Mouse (Mus musculus): ENCODE results near the gene Echs1.
A peak's percentile ranks its signal among the peaks of the same experiment; 100 is the strongest.

Gene Echs1

DNA sequence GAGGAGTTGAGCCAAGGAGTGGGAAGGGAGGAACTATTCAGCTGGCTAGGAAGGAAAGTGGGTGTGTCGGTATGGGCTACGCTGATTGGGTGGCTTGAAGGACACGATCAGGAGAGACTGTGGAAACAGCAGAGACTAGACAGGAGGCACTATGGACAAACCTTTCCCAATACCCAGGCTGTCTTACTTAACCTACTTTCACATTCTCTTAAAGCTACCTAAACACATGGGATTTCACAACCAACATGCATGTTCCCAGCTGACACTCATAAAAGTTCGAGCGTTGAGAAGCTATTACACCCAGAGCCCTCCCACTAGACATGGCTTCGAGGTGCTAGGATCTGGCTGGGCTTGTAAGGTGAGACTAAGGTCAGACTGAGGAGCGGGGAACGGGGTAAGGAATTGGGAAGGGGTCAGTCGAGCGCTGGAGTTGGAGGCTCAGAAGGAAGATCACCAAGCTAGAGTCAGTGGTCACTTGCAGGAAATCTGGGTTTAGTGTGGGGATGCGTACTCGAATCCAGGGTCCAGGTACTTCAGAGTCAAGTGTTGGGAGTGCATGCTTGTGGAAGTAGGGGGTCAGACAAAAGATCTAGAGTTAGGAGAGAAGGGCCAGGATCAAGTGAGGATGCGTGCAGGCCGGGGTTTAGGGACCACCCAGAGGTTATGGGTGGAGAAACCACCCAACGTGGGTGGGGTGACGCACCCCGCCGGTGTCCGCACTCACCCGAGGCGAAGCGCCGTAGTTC is 520 bp downstream of the Echs1 start, which contains the start of gene Paox:
Gene Paox, plus strand, starts transcription at position 217 of the 746 bp plus-strand sequence.
- peak; percentile 49 to 52 for DNase-seq

DNA sequence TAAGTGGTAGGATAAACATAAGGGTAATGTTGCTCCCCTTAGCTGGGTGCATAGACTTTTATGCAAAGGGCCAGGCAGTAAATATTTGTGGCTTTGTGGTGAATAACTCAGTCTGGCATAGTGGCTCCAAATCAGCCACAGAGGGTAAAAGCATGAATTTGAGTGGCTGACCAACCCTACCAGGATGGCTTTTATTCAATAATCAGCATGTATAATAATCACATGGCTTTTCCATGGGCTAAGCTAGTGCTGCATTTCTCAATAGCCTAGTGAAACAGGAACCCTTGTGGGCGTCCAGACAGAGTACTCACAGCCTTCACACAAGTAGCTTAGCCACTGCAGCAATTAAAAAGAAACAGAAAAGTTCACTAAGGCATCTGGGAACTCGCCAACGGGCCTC is 4.3 kb downstream of the Echs1 start:
- DNase-seq: no peak

DNA sequence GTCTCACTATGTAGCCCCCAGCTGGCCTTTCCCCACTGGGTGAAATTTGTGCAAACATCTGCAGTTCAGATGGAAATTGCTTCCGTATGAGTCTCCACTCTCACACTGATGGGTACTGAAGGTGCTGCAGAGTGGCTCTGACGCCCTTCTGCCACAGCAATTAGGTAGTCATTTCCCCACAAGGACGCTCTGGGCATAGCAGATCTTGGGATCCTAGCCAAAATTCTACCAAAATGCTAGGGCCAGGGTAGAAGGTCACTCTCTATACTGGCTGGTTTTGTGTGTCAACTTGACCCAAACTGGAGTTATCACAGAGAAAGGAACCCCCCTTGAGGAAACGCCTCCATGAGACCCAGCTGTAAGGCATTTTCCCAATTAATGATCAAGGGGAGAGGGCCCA is 12.3 kb downstream of the Echs1 start:
- no peak for DNase-seq

DNA sequence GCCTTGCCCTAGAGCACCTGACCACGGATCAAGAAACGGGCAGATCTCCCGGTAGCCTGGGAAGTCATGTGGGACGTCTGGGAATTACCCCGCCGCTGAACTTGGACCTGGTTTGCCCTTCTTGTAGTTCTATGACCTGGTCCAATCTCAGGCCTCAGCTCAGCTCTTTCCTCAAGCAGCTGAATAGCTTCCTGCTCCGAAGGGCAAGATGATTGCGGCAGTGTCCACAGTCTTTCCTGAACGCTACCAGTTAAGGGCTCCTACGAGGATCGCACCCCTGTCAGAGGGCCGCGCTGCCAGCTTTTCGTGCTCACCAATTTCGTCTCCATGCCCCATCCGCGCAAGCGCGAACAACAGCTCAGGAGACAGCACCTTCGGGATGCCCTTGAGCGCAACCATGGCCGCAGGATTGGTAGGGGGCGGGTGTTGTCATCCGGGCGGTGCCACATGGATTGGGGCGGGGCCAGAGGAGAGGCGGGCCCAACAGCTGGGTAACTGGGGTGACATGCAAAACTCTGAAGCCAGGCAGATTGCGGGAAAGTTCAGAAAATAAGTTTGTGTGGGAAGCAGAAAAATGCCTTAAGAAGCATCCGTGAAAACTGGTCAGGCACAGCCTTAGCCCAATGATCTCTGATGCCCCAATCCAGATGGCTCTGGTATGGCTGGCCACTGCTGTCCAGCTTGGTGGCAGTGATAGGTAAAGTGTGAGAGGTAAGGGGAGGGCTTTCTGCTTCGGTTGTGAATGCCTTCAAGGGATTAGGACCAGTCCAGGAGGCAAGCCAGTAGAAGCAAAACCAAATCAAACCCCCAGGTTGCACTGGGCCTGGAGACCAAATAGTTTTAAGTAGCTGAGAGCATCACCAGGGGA is 14.0 kb downstream of the Echs1 start, which contains the start of gene Fuom:
Gene Fuom, minus strand, starts transcription at position 449 of the 868 bp plus-strand sequence.
- peak; percentile 81 to 83 for DNase-seq

DNA sequence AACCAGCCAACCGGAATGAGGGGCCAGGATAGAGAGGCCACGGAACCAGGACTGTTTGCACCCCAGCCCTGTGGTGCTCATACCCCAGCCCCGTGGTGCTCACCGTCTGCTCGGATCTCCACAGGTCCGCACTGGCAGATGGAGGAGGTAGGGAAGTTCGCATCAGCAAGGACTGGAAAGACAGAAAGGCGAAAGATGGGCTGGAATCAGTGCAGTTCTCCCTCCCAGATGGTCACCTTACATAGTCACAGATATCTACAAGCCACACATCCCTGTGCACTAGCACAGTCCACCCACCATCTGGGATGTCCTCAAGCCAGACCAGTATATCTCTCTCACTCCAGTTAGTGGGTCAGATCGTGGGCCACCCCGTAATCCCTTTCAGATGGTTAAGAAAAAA is 14.8 kb downstream of the Echs1 start:
- peak; percentile 32 to 42 for DNase-seq

DNA sequence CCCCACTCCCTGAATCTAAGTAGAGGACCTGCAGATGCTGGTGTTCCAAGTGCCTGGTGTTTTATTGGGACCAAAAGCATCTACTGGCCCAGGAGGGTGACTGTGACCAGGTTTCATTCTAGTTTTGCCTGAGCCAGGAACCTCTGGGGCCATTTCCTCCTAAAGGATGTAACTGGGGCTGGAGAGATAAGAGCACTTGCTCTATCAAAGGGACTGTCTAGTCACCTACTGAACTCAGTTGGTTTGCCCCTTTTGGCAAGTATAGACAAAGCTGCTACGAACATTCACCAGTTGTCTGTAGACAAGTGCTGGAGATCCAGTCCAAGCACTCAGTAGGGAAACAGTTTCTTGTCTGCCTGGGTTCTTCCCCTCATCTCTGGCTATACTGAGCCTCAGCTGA is 17.8 kb downstream of the Echs1 start:
- no peak for DNase-seq

DNA sequence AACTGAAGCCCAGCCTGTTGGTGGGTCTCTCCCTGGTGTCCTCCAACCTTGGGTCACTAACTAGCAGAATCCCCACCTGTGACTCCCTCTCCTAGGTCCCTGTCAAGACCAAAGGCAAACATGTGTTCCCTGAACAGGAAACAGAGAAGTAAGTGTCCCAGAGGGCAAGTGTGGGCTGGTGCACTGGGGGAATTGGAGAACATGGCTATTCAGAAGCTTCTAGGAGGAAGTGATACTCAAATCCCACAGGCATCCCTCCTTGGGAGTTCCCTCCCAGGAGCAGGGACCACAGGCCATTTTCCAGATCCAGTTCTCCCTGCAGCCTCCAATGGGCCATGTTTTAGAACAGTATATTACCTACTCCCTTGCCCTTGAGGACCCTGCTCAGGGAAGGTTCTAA is 20.2 kb downstream of the Echs1 start:
- no peak for DNase-seq

DNA sequence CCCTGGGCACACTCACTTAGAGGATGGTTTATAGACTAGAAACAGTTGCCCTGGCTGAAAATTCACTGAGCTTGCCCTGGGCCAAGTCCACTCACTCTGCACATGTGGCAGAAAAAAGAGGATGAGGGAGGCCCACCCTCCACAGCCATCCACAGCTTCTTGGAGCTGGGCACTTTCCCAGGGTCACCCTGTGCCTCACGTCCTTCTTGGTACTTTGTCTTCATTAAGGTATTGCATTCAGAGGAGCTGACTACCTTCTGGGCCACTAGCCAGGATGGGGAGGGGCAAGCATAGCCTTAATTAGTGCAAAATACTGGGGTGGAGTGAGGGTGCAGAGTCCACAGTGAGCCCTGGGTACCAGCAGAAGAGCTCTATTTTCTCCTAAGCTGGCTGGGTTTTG is 20.7 kb downstream of the Echs1 start:
- no peak for DNase-seq

DNA sequence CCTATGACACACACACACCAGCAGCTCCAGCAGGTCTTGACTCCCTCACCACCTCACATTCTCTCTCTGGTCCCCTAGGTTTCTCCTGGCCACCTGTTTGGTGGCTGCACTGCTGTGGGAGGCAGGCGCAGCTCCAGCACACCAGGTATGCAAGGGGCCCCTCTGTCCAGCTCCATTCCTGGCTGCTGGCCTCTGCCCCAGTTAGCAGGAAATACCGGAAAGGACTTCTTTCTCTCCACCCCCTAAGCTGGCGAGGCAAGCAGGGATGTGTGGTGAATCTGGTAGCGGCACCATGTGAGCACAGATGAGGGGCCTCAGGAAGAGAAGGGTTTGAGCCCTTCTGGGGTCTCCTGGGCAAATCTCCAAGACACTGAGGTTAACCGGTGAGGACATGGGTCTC is 21.3 kb downstream of the Echs1 start:
- no peak for DNase-seq

DNA sequence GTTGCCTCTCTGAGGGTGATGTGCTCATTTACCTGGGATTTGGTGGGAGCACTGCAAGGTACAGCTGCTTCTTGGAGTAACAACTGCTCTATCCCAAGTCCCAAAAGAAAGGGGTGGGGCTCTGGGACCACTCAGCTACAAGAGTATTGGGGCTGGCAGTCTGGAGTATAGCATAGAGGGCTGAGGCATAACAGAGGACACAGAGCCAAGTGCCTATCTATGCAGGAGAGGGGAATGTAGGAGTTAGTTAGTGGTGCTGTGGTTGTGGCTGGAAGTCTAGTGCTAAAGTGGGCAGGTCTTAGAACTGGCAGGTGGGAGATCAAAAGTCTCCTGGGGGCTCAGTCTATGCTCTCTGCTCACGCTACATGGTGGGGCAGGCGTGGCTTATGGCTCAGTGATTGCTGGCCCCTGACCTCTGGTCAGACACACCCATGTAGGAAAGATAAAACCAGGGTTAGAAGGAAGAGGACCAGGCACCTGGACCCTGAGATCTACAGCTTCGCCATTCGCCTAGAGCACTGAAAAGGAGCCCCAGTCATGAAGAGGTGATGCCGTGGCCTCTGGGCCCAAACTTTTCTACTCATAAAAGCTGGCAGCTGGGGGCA is 23.2 kb downstream of the Echs1 start, which contains the start of gene Prap1:
Gene Prap1, plus strand, starts transcription at position 472 of the 605 bp plus-strand sequence.
- no peak for DNase-seq

DNA sequence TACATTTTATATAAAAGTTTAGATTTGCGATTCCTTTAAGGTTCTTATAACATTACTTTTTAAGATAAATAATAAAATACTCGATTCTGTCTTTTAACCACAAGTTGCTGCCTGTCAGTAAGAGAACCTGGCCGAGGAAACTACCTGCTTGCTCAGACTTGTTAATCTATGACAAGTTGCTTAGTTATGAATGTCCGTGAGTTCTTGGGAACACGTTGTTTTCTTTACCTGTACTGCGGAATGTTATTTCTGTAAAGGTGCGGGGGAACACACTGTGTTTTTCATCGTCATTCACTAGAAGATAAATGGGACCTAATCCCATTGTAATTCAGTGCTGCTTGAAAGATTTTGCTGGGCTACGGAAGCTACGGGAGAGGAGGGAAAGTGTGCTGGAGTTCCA is 25.7 kb downstream of the Echs1 start:
- DNase-seq: no peak

DNA sequence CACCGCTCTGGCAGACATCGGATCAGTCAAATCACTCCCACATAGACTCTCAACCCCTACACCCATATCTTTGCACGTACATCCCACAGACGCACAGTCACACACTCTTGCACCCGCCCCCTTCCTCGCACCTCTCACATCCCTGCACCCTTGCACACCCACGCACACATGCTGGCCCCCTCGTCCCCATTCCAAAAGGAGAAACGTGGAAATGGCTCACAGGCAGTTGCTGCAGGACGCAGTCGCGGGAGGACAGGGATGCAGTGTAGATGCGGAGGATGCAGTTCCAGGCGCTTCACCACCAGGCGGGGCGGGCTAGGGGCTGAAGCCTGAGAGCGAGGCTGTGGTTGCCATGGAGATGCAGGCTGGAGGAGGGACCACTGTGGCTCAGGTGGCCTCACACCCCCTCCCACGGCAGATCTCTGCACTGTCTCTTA is 34.0 kb downstream of the Echs1 start, which contains the start of gene Caly:
Gene Caly, minus strand, starts transcription at position 307 of the 437 bp plus-strand sequence.
- peak; percentile 95 for DNase-seq

DNA sequence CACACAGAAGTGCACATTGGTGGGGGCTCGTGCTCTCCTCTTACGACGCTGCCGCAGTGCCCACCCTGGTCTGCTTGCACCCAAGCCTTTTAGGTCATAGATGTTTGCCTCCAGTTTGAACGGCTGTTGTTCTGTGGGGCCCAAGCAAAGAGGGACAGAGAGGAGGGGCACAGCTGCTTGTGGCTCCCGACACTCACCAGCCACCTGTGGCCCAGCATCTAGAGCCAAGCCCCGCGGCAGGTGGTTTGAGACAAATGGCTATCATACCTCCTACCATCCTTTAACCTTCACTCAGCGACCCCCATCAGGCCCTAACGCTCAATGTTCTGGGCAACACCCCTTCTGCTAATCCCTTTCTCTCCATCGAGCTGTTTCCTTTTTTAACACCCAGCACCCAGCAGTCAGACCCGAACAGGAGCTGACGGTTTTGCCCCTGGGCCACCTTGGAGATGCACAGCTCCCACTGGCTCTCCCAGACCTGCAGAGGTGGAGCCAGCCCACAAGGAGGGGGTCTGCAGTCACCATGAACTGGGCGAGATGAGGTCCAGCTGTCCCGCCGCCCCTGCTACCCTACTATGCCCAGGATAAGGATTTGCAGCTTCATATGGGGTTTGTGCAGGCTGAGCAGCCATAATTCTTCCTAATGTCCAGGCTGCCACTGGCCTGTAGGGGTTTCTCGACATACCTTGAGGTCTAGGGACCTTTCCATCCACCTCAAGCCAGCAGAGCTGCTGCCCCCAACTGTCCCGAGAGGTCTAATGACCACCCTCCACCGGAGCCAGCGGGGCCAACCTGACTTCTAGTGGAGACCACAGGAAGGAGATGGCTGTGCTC is 34.7 kb downstream of the Echs1 start:
- DNase-seq: peak; percentile 63 to 66

DNA sequence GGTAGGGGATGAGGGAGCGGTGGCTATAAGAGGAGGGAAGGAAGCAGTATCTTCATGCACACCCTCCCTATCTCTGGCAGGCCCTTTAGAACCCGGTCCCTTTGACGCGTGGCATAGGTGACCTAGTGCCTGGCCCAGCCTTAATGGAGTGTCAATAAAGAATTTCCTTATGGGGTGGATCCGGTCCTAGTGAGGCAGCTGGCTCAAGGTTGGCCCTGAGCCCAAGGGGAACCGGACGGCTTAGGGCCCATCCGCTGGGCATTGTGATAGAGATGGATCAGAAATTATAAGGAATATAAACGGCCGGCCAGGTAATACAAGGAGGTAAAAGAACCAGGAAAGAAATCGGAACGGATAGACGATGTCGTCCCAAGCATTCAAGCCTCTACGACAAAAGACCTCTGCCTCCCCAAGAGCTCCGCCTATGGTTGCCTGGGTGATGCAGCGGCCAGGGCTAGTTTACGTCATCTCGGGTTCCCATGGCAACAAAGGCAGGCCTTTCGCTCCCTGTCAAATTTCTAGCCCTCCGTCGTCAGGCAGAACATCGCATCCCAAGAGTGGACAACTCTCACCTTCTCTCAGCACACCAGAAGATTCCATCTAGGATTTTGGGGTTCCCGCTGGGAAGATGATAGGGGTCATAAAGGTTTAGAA is 35.6 kb downstream of the Echs1 start:
- DNase-seq: peak; percentile 96

DNA sequence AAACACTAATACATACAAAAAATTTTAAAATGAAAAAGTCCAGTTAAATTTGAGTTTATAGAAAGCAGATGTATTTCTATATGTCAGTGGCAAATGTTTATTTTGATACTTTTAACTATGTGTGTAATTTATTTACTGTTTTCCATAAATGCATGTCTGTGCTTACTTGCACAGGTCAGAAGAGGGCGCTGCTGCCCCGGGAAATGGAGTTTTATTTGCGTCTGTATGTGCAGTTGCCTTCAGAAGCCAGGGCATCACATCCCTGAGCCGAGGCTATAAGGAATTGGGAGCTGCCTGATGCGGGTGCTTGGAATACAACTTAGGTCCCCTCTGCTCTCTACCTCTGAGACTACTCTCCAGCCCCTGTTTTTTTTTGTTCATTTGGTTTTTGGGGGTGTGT is 37.6 kb downstream of the Echs1 start:
- peak; percentile 85 to 86 for DNase-seq

DNA sequence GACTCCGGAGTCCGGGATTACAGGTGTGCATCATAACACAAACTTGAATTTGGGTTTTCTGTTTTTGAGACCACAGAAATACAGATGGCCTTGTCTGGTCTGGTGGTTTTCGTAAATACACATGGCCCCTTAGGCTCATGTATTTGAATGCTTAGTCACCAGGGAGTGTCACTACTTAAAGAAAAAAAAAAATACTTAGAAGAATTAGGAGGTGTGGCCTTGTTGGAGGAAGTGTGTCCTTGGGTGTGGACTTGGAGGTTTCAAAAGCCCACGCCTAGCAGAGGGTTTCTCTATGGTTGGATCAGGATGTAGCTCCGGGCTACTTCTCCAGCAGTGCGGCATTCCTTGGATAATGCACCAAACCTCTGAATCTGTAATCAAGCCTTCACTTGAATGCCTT is 38.6 kb downstream of the Echs1 start:
- no peak for DNase-seq

DNA sequence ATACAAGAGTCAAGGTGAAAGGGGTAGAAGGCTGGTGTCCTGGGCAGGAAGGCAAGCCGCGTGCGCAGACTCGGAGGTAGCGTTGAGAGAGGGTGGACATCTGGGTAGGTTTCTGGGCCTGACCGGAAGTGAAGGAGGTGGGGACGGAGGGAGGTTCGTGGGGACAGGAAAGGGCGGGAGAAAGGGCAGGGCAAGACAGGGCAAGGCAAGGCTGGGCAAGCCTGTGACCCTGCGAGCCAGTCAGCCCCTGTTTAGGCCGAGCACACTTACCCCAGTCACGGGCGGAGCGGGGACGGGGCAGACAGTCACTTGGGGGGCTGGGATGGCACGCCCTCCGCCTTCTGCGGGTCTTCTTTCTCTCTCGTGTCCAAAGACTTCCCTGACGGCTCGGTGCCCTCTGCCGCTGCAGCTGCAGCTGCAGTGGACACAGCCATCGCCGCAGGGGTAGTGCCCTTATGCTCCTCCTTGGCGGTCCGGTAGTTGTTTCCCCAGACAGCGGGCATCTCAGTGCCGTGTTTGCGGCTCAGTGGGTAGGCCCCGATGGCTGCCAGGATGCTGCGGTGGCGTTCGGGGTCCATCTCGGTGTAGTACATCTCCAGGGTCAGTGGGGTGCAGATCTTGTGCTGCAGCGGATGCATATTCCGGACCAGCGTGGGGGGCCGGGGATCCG is 46.1 kb downstream of the Echs1 start:
- no peak for DNase-seq

DNA sequence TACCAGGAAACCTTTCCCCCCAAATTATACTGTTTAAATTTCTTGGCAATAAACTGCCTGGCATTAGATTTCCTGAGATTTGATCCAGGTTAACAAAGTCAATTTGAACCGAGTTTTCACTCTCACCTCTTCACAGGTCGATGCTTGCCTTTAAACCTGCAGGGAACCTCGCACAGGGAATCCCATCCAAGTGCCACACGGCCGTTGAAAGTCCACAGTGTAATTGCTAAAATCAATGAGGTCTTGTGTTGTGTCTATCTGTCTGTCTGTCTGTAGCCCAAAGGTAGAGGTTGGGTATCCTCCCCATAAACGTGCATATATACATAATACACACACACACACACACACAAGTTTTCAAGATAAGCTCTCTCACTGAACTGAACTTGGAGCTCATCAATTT is 48.9 kb downstream of the Echs1 start:
- DNase-seq: no peak

DNA sequence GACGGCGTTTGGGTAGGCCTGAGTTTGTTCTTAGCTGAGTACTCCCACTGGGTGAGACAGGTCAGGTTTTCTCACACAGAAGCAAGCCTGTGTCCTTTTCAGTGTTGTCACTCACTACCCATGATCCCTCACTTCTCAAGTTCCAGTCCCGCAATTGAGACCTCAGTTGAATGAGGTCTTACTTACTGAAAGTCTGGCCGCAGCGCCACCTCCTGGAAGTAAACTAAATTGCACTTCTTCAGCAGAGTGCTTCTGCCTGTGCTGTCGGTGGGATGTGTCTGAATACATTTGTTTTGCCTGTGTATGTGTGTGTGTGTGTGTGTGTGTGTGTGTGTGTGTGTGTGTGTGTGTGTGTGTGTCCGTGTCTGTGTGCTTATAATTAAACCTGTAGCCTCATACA is 53.2 kb downstream of the Echs1 start:
- peak; percentile 87 to 89 for DNase-seq

DNA sequence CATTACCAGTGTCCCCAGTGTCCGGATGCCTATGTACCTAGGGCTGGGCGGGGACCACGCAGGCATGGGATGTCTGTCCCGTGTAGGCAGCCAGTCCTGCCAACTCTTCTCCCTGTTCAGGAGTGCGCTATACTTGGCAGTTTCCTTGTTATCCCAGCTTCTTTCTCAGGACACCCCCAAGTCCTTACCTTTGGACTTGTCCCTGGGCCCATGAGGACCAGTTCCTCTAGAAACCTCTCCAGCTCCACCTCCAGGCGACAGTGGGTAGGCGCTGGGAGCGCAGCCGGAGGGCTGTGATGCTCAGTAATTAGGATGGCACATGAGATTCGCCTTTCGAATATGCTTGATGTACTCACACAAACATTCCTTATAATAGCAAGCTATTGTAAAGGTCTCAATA is 54.0 kb downstream of the Echs1 start:
- DNase-seq: peak; percentile 55 to 62

DNA sequence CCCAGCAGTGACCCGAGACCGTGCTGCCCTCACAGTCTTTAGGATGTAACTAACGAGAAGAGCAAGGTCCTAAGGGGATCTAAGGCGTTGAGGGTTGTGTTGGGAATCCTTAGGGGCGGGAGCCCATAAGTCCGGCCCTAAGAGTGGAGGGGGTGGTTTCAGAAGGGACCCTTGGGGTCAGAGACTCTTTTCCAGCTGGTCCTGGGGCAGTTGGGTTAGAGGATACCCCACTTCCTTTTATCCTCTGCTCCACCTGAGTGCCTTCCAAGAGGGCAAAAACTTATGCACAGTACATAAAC is 54.5 kb downstream of the Echs1 start:
- no peak for DNase-seq

All from cerebellum, postnatal 10 days (tissue).